Mouse (Mus musculus) forebrain, postnatal 0 days (tissue): Measurements from ENCODE around the gene Gmeb1. TPM values are rescaled to one million over a fixed set of nuclear protein-coding genes. Genes with fewer than 3 reads are reported as not detected.

ENCODE experiments used
- ATAC-seq: fragments of 200-750 bp; cut with Nextera tagmentation; 2 replicates; pipeline ENCODE4 v1.8.0; 2017; ENCODE audit warnings: mild to moderate bottlenecking, moderate library complexity
- DNase-seq: peaks from one replicate; pipeline ENCODE4 v3.0.0-alpha.2; 2015
- H3K27ac ChIP-seq: fragments of 300-500 bp; sonication (generic); 2 replicates; pipeline ENCODE4 v1.5.1; 2014; ENCODE audit warnings: low read depth, mild to moderate bottlenecking, antibody characterized with exemption, low read length, moderate library complexity, mixed read lengths
- H3K27me3 ChIP-seq: fragments of 300-500 bp; sonication (generic); 2 replicates; pipeline ENCODE4 v1.6.1; 2014; ENCODE audit warnings: mild to moderate bottlenecking, low read length, mixed read lengths; ENCODE audit not compliant: insufficient read depth
- H3K36me3 ChIP-seq: fragments of 300-500 bp; sonication (generic); 2 replicates; pipeline ENCODE4 v1.6.1; 2014; ENCODE audit warnings: mild to moderate bottlenecking, moderate library complexity; ENCODE audit not compliant: insufficient read depth
- H3K4me1 ChIP-seq: fragments of 300-500 bp; sonication (generic); 2 replicates; pipeline ENCODE4 v1.6.1; 2014; ENCODE audit warnings: antibody characterized with exemption; ENCODE audit not compliant: insufficient read depth
- H3K4me2 ChIP-seq: fragments of 300-500 bp; sonication (generic); 2 replicates; pipeline ENCODE4 v1.6.1; 2014; ENCODE audit warnings: low read depth, mild to moderate bottlenecking, moderate library complexity
- H3K4me3 ChIP-seq: fragments of 300-500 bp; sonication (generic); 2 replicates; pipeline ENCODE4 v1.5.1; 2014; ENCODE audit warnings: low read depth, low read length, mixed read lengths
- H3K9ac ChIP-seq: fragments of 300-500 bp; sonication (generic); 2 replicates; pipeline ENCODE4 v1.6.1; 2014; ENCODE audit warnings: mild to moderate bottlenecking
- H3K9me3 ChIP-seq: fragments of 300-500 bp; sonication (generic); 2 replicates; pipeline ENCODE4 v1.6.1; 2016; ENCODE audit warnings: low read length
- CTCF ChIP-seq: sonication (generic); IDR thresholded peaks from 2 replicates; pipeline ENCODE4 v1.5.1; 2016; ENCODE audit warnings: antibody characterized with exemption, control low read depth, low read depth
- WGBS: fragments of 180-500 bp; shearing (Covaris S2); extraction: QIAGEN DNeasy Blood & Tissue Kit; methylation state at CpG from one replicate; pipeline ENCODE4 v1.1.7; 2014; 5-methylcytosine and 5-hydroxymethylcytosine counted together
- polyA plus RNA-seq: library from polyadenylated mRNA; unstranded; fragments of >200 nt; fragmentation: Nextera tagmentation; extraction: Ambion mirVana; gene quantifications from 2 replicates; pipeline ENCODE4 v1.2.1, GENCODE M21; 2015
- total RNA-seq: library from RNA; depleted of rRNA; stranded (reverse); fragments of >200 nt; gene quantifications from 2 replicates; pipeline ENCODE4 v1.2.3, GENCODE M21; 2014

The Gmeb1 gene
- total and polyA plus RNA-seq, 2 experiments from 2014 or later, result 21.3 to 34.0 TPM

- no peak for TF ChIP-seq CTCF
- Histone ChIP-seq H3K4me2 (no peak overlapping the region), H3K9me3 (no peaks in the 10 kb centered on the region), H3K4me3 (no peak overlapping the region), H3K27me3 (no peaks in the 10 kb centered on the region), H3K27ac (no peak overlapping the region), H3K4me1 (peaks cover 13% of the 10 kb centered on the region; the same call in 1 of the 2 replicates), H3K36me3 (no peaks in the 10 kb centered on the region), H3K9ac (no peak overlapping the region)
- ATAC-seq (no peak), DNase-seq (no peak)
- 79% methylated on average over 4 of the region's 4 CpGs for whole genome bisulfite sequencing
Observed at GRCm38 (mm10) chr4:132259248-132259647, 2.2 kb downstream of the Gmeb1 start.

DNA sequence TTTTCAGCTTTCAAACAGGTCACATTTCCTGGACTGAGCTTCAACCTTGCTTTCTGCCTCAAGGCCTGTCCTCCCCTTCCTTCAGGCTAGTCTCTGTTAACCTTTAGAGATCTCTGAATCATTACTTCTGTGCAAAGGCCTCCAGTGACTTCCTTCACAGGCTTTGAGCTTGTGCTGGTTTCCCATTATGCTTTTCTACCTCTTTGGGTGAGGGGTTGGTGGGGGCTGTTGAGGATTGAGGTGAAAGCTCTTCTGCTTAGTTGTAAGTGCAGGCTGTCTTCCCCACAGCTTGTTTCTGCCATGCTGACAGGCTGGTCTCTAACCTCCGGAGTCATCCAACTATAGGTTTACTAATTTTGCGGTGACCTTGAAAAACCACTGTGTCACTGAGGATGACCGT is 5.0 kb downstream of the Gmeb1 start:
- no peak overlapping the region for H3K4me2 ChIP-seq
- peaks cover 13% of the 10 kb centered on the region; the same call in 1 of the 2 replicates for H3K4me1 ChIP-seq
- WGBS, result 91% methylated on average over 3 of the region's 3 CpGs
- no peak overlapping the region for H3K4me3 ChIP-seq
- ATAC-seq (no peak), DNase-seq (no peak)
- no peak for TF ChIP-seq CTCF
- H3K9ac ChIP-seq, result no peak overlapping the region
- no peak overlapping the region for H3K27ac ChIP-seq
- no peaks in the 10 kb centered on the region for H3K27me3 ChIP-seq
- H3K36me3 ChIP-seq, result no peaks in the 10 kb centered on the region
- no peaks in the 10 kb centered on the region for H3K9me3 ChIP-seq

DNA sequence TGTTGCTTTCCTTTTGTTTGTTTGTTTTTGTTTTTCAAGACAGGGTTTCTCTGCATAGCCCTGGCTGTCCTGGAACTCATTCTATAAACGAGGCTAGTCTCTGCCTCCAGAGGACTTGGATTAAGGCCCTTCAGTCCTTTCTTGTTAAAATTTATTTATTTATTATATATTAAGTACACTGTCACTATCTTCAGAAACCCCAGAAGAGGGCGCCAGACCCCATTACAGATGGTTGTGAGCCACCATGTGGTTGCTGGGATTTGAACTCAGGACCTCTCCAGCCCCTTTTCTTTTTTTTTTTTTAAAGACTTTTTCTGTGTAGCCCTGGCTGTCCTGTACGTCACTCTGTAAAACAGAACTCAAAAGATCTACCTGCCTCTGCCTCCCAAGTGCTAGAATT is 6.4 kb downstream of the Gmeb1 start:
- H3K27ac ChIP-seq, result no peak overlapping the region
- no peaks in the 10 kb centered on the region for H3K9me3 ChIP-seq
- H3K4me3 ChIP-seq, result no peak overlapping the region
- ATAC-seq (no peak), DNase-seq (no peak)
- H3K4me1 ChIP-seq, result peaks cover 8% of the 10 kb centered on the region; the same call in 1 of the 2 replicates
- no peak for TF ChIP-seq CTCF
- H3K9ac ChIP-seq, result no peak overlapping the region
- H3K27me3 ChIP-seq, result no peaks in the 10 kb centered on the region
- no peak overlapping the region for H3K4me2 ChIP-seq
- WGBS, result 79% methylated on average over 3 of the region's 3 CpGs
- peaks cover 6% of the 10 kb centered on the region for H3K36me3 ChIP-seq

DNA sequence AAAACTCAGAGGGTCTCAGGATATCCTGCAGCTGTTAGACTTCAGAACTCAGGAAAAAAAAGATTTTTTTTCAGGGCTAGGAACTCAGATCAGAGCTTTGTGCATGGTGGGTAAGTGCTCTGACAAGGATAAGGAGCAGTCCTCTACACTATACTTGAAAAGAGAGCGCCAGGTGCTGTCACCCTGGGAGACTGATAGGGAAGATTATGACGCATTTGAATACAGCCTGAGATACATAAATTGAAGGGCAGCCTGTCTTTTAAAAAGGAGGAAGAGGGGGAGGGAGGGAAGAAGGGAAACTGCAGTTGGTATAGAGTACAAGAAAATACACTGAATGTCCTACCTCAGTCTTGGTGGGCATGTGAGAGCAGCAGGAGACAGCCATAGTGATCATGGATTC is 7.8 kb downstream of the Gmeb1 start:
- Histone ChIP-seq H3K4me1 (no peaks in the 10 kb centered on the region), H3K9ac (no peak overlapping the region), H3K4me3 (no peak overlapping the region), H3K36me3 (peaks cover 17% of the 10 kb centered on the region), H3K4me2 (no peak overlapping the region), H3K27ac (no peak overlapping the region), H3K9me3 (no peaks in the 10 kb centered on the region), H3K27me3 (no peaks in the 10 kb centered on the region)
- WGBS, result 71% methylated on average over 2 of the region's 2 CpGs
- DNase-seq (no peak), ATAC-seq (no peak)
- TF ChIP-seq CTCF, result no peak

GRCm38 (mm10) chr4:132253128-132253527 is 8.3 kb downstream of the Gmeb1 start:
- WGBS, result 82% methylated on average over 8 of the region's 8 CpGs
- no peak for TF ChIP-seq CTCF
- Histone ChIP-seq H3K4me3 (no peak overlapping the region), H3K36me3 (peaks cover 20% of the 10 kb centered on the region), H3K4me2 (no peak overlapping the region), H3K9me3 (no peaks in the 10 kb centered on the region), H3K4me1 (no peaks in the 10 kb centered on the region), H3K27ac (no peak overlapping the region), H3K9ac (no peak overlapping the region), H3K27me3 (no peaks in the 10 kb centered on the region)
- ATAC-seq, result no peak
- no peak for DNase-seq

DNA sequence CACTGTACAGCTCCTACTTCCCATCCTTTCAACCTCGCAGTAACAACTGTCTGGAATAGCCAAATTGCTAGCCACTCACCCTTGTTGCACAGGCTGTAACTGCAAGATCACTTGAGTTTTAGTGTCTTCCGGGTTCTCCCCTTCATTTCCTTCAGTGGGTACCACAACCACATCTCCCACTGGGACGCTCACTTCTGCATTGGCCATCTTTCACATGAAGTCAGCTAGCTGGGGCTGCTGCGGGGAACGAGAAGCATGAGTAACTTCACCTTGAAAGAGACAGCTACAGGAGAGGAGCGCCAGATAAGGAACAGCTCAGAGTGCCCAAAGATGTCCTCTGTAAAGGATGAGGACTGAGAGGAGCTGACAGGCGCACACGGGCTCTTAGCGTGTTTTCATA is 9.8 kb downstream of the Gmeb1 start:
- TF ChIP-seq CTCF, result no peak
- Histone ChIP-seq H3K4me3 (no peak overlapping the region), H3K9me3 (no peaks in the 10 kb centered on the region), H3K4me2 (no peak overlapping the region), H3K9ac (no peak overlapping the region), H3K4me1 (no peaks in the 10 kb centered on the region), H3K27ac (no peak overlapping the region), H3K36me3 (peaks cover 28% of the 10 kb centered on the region), H3K27me3 (no peaks in the 10 kb centered on the region)
- WGBS, result 96% methylated on average over 9 of the region's 9 CpGs
- DNase-seq (no peak), ATAC-seq (no peak)

GRCm38 (mm10) chr4:132247451-132247997 is 13.9 kb downstream of the Gmeb1 start:
- ATAC-seq (no peak), DNase-seq (no peak)
- Histone ChIP-seq H3K27ac (no peak overlapping the region), H3K4me3 (no peak overlapping the region), H3K9me3 (no peaks in the 10 kb centered on the region), H3K4me1 (no peaks in the 10 kb centered on the region), H3K4me2 (no peak overlapping the region), H3K9ac (no peak overlapping the region), H3K36me3 (peaks cover 43% of the 10 kb centered on the region), H3K27me3 (no peaks in the 10 kb centered on the region)
- WGBS, result 82% methylated on average over 5 of the region's 5 CpGs
- TF ChIP-seq CTCF, result no peak
